Mouse (Mus musculus): ENCODE data around the gene Mgme1. TPM values are rescaled to one million over a fixed set of nuclear protein-coding genes. Genes with fewer than 3 reads are reported as not detected.

Mgme1 gene
- polyA plus RNA-seq, 1 experiment from 2014 or later = 5.4 TPM

- TF ChIP-seq CTCF (IDR thresholded peaks at IDR 0.05; ENCODE audit: low read depth) = no peak
- Histone ChIP-seq H3K4me2 (ENCODE audit: low read depth, low read length) (no peak overlapping the region), H3K4me3 (ENCODE audit: low read depth, low read length) (no peak overlapping the region), H3K9me3 (ENCODE audit: low read length) (no peaks in the 10 kb centered on the region), H3K9ac (replicated peaks) (no peak overlapping the region), H3K27me3 (ENCODE audit: insufficient read depth, low read length) (no peaks in the 10 kb centered on the region), H3K36me3 (replicated peaks; ENCODE audit: insufficient read depth, low read length) (0 out of 2 replicates have a peak, but pooled peaks cover 2% of the 10 kb centered on the region), H3K27ac (ENCODE audit: low read depth) (no peak overlapping the region), H3K4me1 (ENCODE audit: insufficient read depth) (peaks cover 19% of the 10 kb centered on the region)
- DNase-seq = no peak
- WGBS (ENCODE audit: insufficient replicate concordance) = 74% methylated on average over 3 of the region's 3 CpGs
- no peak for ATAC-seq
Observed at GRCm38 (mm10) chr2:144281417-144281816, 11.0 kb downstream of the Mgme1 start.

DNA sequence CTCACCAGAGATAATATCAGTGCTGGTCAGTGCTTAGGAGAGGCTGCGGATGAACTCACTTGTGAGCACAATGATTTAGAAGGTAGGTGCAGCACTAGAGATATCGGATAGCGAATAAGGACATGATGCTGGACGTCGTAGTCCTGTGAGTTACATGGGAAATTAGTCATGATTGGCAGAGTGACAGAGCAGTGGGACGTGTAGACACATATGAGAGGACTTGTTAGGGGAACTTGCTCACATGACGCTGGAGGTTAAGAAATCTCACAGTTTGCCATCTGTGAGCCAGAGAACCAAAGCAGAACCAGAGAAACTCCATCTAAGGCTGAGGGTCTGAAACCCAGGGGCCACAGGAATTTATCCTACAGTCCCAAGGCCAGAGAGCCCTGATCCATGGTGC lies 19.9 kb downstream of the Mgme1 start:
- no peak for ATAC-seq
- H3K9ac ChIP-seq (replicated peaks) = no peak overlapping the region
- H3K9me3 ChIP-seq (ENCODE audit: low read length) = no peaks in the 10 kb centered on the region
- no peak for DNase-seq
- no peaks in the 10 kb centered on the region for H3K36me3 ChIP-seq (replicated peaks; ENCODE audit: insufficient read depth, low read length)
- no peak overlapping the region for H3K27ac ChIP-seq (ENCODE audit: low read depth)
- H3K4me3 ChIP-seq (ENCODE audit: low read depth, low read length) = no peak overlapping the region
- no peaks in the 10 kb centered on the region for H3K27me3 ChIP-seq (ENCODE audit: insufficient read depth, low read length)
- whole genome bisulfite sequencing (ENCODE audit: insufficient replicate concordance) = 71% methylated on average over 7 of the region's 7 CpGs
- H3K4me1 ChIP-seq (ENCODE audit: insufficient read depth) = 0 out of 2 replicates have a peak, but pooled peaks cover under 1% of the 10 kb centered on the region
- TF ChIP-seq CTCF (IDR thresholded peaks at IDR 0.05; ENCODE audit: low read depth) (no peak), EP300 (IDR thresholded peaks at IDR 0.05; ENCODE audit: low read depth) (no peak)
- H3K4me2 ChIP-seq (ENCODE audit: low read depth, low read length) = no peak overlapping the region

DNA sequence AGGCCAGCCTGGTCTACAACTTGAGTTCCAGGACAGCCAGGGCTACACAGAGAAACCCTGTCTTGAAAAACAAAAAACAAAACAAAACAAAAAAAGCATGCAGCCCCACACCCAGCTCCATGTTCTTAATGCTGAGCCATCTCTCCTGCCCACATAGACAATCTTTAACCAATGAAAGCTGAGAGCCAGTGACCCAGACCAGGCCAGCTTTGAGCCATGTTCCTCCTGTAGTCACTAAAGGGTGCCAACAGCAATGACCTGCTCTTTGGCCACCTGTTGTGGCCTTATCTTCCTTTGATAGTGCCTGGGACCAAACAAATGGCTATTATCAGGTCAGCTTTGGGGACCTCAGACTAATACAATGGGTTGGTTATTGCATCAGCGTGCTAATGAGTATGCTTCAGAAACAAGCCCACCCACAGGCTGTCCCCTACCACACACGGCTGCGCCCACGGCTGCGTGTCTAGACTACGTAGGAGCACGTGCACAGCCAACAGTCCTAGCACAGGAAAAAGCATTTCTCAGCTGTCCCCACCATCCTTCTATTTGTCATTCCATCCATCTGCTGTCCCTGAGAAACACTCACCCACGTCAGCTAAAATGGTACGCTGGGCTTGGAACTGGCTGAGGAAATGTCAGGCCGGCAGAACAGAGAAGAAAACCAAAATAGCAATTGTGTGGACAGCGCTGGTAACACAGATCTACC lies 21.3 kb downstream of the Mgme1 start:
- H3K4me2 ChIP-seq (ENCODE audit: low read depth, low read length) = no peak overlapping the region
- no peak for ATAC-seq
- H3K9ac ChIP-seq (replicated peaks) = no peak overlapping the region
- H3K27ac ChIP-seq (ENCODE audit: low read depth) = no peak overlapping the region
- no peaks in the 10 kb centered on the region for H3K27me3 ChIP-seq (ENCODE audit: insufficient read depth, low read length)
- TF ChIP-seq CTCF (IDR thresholded peaks at IDR 0.05; ENCODE audit: low read depth) = no peak
- TF ChIP-seq EP300 (IDR thresholded peaks at IDR 0.05; ENCODE audit: low read depth) = no peak
- no peak for DNase-seq
- H3K4me1 ChIP-seq (ENCODE audit: insufficient read depth) = 0 out of 2 replicates have a peak, but pooled peaks cover 4% of the 10 kb centered on the region
- H3K36me3 ChIP-seq (replicated peaks; ENCODE audit: insufficient read depth, low read length) = no peaks in the 10 kb centered on the region
- WGBS (ENCODE audit: insufficient replicate concordance) = 81% methylated on average over 11 of the region's 11 CpGs
- no peaks in the 10 kb centered on the region for H3K9me3 ChIP-seq (ENCODE audit: low read length)
- no peak overlapping the region for H3K4me3 ChIP-seq (ENCODE audit: low read depth, low read length)

DNA sequence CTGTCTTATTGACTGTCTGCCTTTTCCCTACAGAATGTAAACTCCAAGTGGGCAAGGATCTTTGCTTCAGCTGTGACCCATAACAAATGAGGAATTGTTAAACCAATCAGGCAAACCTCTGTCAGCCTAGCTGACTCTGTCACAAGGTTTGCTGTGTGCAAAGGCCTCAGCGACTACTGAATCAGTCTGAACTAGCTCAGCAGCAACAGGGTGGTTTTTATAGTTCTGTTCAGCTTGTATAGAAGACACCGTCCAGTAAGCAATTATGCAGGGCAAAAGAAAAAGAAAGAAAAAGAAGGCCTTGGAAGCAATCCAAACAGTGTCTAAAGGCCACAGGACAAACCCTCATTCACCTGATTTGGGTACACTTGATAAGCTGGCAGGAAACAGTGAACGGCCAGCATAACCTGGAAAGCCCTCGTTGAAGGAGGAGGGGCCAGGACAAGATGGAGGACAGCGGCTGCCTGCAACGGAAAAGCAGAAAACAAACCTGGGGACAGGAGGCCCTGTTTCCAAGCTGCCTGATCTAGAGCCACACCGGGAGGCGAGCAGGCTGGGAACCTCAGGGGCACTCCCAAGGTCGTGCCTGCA lies 24.8 kb downstream of the Mgme1 start:
- DNase-seq = no peak
- 46% methylated on average over 9 of the region's 9 CpGs for WGBS (ENCODE audit: insufficient replicate concordance)
- ATAC-seq = no peak
- TF ChIP-seq CTCF (IDR thresholded peaks at IDR 0.05; ENCODE audit: low read depth) (no peak), EP300 (IDR thresholded peaks at IDR 0.05; ENCODE audit: low read depth) (no peak)
- Histone ChIP-seq H3K9ac (replicated peaks) (no peak overlapping the region), H3K36me3 (replicated peaks; ENCODE audit: insufficient read depth, low read length) (no peaks in the 10 kb centered on the region), H3K4me3 (ENCODE audit: low read depth, low read length) (no peak overlapping the region), H3K9me3 (ENCODE audit: low read length) (no peaks in the 10 kb centered on the region), H3K27ac (ENCODE audit: low read depth) (0 out of 2 replicates have a peak overlapping the region, but pooled peaks have one; percentile 16), H3K4me1 (ENCODE audit: insufficient read depth) (peaks cover 7% of the 10 kb centered on the region), H3K4me2 (ENCODE audit: low read depth, low read length) (no peak overlapping the region), H3K27me3 (ENCODE audit: insufficient read depth, low read length) (no peaks in the 10 kb centered on the region)

DNA sequence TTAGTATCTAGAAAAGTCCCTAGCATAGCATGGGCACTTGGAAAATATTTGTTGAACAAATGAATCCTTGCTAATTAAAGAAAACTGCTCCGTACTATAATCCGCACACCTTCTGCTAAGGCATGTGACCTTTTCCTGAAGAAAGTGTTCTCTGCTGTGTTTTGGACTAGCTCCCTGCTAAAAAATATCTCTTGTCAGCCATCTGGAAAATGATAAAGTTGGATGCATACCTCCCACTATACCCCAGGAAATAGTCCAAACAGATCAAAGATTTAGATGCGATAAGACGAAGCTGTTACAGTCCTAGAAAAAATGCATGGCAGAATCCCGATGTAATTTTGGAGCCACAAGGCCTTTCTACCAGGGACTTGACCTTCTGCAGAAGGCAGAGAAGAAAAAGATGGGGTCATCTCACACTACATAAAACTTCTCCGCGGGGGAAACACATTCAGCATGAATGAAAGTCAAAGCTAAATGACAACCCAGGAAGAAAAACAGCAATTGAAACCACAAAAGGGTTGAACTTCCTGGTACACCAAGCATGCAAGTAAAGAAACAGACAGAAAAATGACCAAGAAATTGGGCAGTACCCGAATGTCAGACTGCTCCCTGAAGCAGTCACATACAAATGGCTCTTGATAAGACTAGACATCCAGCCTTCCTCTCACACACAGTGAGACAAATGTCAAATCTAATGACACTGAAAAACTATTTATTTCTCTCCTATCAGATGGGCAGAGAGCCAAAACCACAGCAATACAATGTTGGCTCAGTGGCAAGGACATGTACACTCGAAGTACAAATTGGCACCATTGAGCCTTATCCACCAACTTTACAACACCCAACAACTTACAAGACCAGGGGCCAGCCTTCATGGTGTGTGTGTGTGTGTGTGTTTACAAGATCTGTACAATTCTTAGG lies 29.5 kb downstream of the Mgme1 start:
- Histone ChIP-seq H3K4me2 (ENCODE audit: low read depth, low read length) (peak overlapping the region; percentile 11; the same call in 1 of the 2 replicates), H3K4me1 (ENCODE audit: insufficient read depth) (peaks cover 16% of the 10 kb centered on the region), H3K9me3 (ENCODE audit: low read length) (no peaks in the 10 kb centered on the region), H3K27ac (ENCODE audit: low read depth) (peak overlapping the region; percentile 22; the same call in 1 of the 2 replicates), H3K9ac (replicated peaks) (no peak overlapping the region; the same call in 1 of the 2 replicates), H3K27me3 (ENCODE audit: insufficient read depth, low read length) (no peaks in the 10 kb centered on the region), H3K36me3 (replicated peaks; ENCODE audit: insufficient read depth, low read length) (no peaks in the 10 kb centered on the region), H3K4me3 (ENCODE audit: low read depth, low read length) (no peak overlapping the region)
- ATAC-seq = peak; percentile 57
- no peak for TF ChIP-seq CTCF (IDR thresholded peaks at IDR 0.05; ENCODE audit: low read depth)
- TF ChIP-seq EP300 (IDR thresholded peaks at IDR 0.05; ENCODE audit: low read depth) = no peak
- DNase-seq = no peak
- 50% methylated on average over 9 of the region's 9 CpGs for WGBS (ENCODE audit: insufficient replicate concordance)

DNA sequence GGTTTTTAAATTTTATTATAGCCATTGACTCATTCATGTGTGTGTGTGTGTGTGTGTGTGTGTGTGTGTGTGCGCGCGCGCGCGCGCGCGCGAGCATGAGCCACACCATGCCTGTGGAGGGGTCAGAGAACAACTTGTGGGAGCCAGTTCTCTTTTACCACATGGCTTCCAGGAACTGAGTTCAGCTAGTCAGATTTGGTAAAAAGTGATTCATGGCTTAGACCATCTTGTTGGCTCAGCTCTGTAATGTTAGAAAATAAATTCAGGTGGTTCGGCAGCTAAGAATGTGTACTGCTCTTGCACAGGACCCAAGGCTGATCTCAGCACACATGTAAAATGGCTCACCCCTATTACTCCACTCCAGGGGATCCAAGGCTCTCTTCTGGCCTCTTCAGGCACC lies 30.6 kb downstream of the Mgme1 start:
- Histone ChIP-seq H3K27ac (ENCODE audit: low read depth) (no peak overlapping the region), H3K27me3 (ENCODE audit: insufficient read depth, low read length) (no peaks in the 10 kb centered on the region), H3K36me3 (replicated peaks; ENCODE audit: insufficient read depth, low read length) (no peaks in the 10 kb centered on the region), H3K4me3 (ENCODE audit: low read depth, low read length) (no peak overlapping the region), H3K4me2 (ENCODE audit: low read depth, low read length) (no peak overlapping the region), H3K4me1 (ENCODE audit: insufficient read depth) (peaks cover 12% of the 10 kb centered on the region), H3K9ac (replicated peaks) (no peak overlapping the region), H3K9me3 (ENCODE audit: low read length) (no peaks in the 10 kb centered on the region)
- TF ChIP-seq EP300 (IDR thresholded peaks at IDR 0.05; ENCODE audit: low read depth) (no peak), CTCF (IDR thresholded peaks at IDR 0.05; ENCODE audit: low read depth) (no peak)
- no peak for DNase-seq
- WGBS (ENCODE audit: insufficient replicate concordance) = 88% methylated on average over 11 of the region's 11 CpGs
- ATAC-seq = peak; percentile 33; the same call in 1 of the 2 replicates

All from liver, postnatal 0 days (tissue).